Mouse (Mus musculus): ENCODE results near the gene Stx8.

- TF ChIP-seq CTCF (IDR thresholded peaks at IDR 0.05; ENCODE audit: control insufficient read depth, insufficient read depth, insufficient read length) (no peak), CEBPB (IDR thresholded peaks at IDR 0.05; ENCODE audit: low read depth) (no peak), MAX (IDR thresholded peaks at IDR 0.05) (no peak), FOSL1 (IDR thresholded peaks at IDR 0.05; ENCODE audit: insufficient read depth, low read length, poor library complexity, severe bottlenecking) (no peak), MYOD1 (IDR thresholded peaks at IDR 0.05; ENCODE audit: control insufficient read depth, insufficient read length, low read depth) (no peak), USF1 (IDR thresholded peaks at IDR 0.05; ENCODE audit: low read depth) (no peak)
Measured at GRCm38 (mm10) chr11:68086221-68086620, 120.2 kb downstream of the Stx8 start.
